Mouse (Mus musculus): Measurements from ENCODE around the gene Krtap1-4. TPM values are rescaled to one million over a fixed set of nuclear protein-coding genes. Genes with fewer than 3 reads are reported as not detected.
"Not testable (repeated sequence)": the region's sequence is repeated elsewhere in the genome, so short reads cannot be mapped to it uniquely, and the experiment has no call there.

Krtap1-4 gene
- not detected in 2 replicates for polyA plus RNA-seq (2012; rRNA removed)

DNA sequence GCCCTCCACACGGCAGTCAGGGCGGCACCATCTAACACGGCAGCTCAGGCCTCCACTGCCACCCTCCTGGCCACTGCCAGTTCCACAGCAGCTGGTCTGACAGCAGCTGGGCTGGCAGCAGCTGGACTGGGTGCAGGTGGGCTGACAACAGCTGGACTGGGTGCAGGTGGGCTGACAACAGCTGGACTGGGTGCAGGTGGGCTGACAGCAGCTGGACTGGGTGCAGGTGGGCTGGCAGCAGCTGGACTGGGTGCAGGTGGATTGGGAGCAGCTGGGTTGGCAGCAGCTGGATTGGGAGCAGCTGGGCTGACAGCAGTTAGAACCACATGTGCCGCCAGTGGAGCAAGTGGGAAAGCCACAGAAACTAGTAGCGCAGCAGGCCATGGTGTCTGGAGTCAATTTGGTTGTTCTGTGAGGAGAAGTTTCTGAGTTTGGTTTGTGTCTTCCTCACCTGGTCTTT is at the start of gene Krtap1-4:
TSS of gene Krtap1-4 (minus strand) at position 410 of the 460 bp plus-strand sequence.
- DNase-seq (ENCODE audit: low spot score) = no peak

DNA sequence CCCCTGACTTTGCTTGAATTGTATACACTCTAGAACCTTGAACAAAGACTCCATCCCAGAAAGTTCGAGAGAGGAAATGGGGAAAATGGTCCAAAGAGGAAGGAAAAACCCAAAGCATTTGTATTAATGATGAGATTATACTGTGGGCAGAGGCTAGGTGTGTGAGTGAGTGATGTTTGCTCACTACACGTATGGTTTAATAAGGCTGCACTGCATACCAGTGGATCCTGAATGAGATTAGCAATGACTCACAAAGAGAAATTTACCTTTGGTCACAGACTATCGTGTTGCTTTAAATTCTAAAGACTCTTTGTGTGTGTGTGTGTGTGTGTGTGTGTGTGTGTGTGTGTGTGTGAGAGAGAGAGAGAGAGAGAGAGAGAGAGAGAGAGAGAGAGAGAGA is 47.4 kb upstream of the Krtap1-4 start:
- no peak for DNase-seq (ENCODE audit: low spot score)

DNA sequence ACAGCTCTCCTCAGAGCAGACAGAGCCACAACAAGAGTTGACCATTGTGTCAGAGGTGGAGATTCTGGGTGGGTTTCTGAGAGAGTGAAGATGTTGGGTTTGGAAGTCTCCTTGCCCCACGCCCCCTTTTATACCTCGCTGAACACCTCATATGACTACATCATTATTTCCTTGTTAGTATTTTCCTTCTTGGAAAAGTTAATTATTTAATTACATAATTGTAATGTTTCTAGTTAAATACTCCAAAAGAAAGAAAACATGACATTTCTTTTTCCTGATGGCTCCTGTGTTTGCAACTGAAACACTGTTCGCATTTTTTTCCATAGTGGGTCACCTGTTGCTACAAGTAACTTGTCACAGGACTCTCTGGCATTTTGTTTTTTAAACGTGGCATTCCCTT is 44.7 kb upstream of the Krtap1-4 start, which contains the start of gene Krtap4-1:
TSS of gene Krtap4-1 (minus strand) at position 101 of the 400 bp plus-strand sequence.
- DNase-seq (ENCODE audit: low spot score) = no peak

GRCm38 (mm10) chr11:99620335-99620734 is 36.9 kb upstream of the Krtap1-4 start, which contains the start of gene Gm11562:
Gm11562 (minus strand) TSS chr11:99620435.
- no peak for DNase-seq (ENCODE audit: low spot score)

GRCm38 (mm10) chr11:99614796-99615363 is 31.4 kb upstream of the Krtap1-4 start, which contains the start of gene Krtap2-4:
Krtap2-4 (minus strand) TSS chr11:99614846.
- DNase-seq (ENCODE audit: low spot score) = no peak

- DNase-seq (ENCODE audit: low spot score) = not testable (repeated sequence)
These were observed 26.6 kb upstream of the Krtap1-4 start, which contains the start of gene Gm11937 for GRCm38 (mm10) chr11:99610089-99610488. Gm11937 (minus strand) TSS chr11:99610189.

- DNase-seq (ENCODE audit: low spot score) = no peak
These were observed 25.7 kb upstream of the Krtap1-4 start for GRCm38 (mm10) chr11:99609126-99609525.

DNA sequence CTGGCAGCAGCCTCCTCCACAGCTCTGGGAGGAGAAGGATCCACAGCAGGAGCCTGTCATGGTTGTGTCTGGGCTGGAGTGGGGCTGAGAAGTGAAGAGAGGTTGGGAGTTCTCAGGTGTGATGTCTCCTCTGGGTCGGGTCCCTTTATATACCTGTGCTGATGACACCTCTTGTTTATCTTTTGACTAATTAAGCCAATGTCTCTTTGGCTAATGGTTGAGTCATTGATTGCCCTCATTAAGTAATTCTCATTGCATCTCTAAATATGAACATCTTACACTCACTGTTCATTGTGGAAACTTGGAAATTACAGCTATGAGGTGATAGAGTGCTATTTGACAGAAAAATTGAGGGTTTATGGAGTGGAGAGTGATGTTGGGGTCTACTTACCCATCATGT is 19.8 kb upstream of the Krtap1-4 start, which contains the start of gene Gm11938:
TSS of gene Gm11938 (minus strand) at position 101 of the 400 bp plus-strand sequence.
- DNase-seq (ENCODE audit: low spot score) = not testable (repeated sequence)

- DNase-seq (ENCODE audit: low spot score) = not testable (repeated sequence)
These were observed 14.3 kb upstream of the Krtap1-4 start, which contains the start of gene Krtap9-3 for GRCm38 (mm10) chr11:99597742-99598141. Krtap9-3 (minus strand) TSS chr11:99598105.

DNA sequence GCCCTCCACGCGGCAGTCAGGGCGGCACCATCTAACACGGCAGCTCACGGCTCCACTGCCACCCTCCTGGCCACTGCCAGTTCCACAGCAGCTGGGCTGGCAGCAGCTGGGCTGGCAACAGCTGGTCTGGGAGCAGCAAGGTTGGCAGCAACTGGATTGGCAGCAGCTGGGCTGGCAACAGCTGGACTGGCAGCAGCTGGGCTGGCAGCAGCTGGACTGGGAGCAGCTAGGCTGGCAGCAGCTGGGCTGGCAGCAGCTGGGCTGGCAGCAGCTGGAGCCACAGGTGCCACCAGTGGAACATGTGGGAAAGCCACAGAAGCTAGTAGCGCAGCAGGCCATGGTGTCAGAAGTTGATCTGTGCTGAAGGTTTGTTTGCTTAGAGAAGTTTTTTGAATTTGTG is 7.5 kb upstream of the Krtap1-4 start, which contains the start of gene Krtap1-3:
TSS of gene Krtap1-3 (minus strand) at position 359 of the 400 bp plus-strand sequence.
- DNase-seq (ENCODE audit: low spot score) = no peak

- no peak for DNase-seq (ENCODE audit: low spot score)
These were observed 1.6 kb upstream of the Krtap1-4 start for GRCm38 (mm10) chr11:99585096-99585495.

DNA sequence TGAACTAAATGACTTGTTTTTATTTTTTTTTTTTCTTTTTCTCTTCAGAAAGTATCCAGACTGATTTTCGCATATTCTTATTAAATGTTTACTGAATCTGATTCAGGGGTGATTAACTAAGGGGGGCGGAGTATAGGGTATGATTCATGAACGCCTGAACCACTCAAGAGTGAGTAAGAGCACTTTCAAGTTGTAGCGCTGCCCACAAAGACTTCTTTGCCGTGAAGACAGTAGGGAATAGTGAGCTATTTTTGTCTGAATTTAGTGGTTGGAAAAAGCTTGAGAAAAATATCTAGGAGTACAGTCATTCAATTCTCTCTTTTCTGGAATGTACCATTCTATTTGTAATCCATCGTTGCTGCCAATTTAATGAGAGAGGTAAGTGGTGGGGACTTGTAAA is 1.9 kb downstream of the Krtap1-4 start:
- DNase-seq (ENCODE audit: low spot score) = no peak

DNA sequence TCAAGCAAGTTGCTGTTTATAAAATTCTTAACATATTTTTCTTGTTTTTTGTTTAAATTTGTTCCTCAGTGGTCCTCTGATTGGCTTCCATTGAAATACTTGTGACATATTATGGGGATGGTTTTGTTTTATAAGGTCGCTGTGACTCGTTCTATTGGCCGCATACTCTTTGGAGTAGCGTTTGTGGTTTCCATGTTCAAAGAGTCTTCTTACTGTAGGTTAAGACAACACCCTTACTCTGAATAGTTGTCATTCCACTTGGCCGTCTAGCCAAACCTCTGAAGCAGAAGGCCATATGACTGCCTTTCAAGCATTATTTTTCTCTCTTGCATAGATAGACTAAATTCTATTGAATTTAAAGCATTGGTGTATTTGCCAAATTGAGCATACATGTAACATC is 2.4 kb downstream of the Krtap1-4 start:
- DNase-seq (ENCODE audit: low spot score) = no peak

GRCm38 (mm10) chr11:99580636-99581035 is 2.8 kb downstream of the Krtap1-4 start, which contains the start of gene Krtap1-5:
Krtap1-5 (minus strand) TSS chr11:99581016.
- no peak for DNase-seq (ENCODE audit: low spot score)

- peak; percentile 54 for DNase-seq (ENCODE audit: low spot score)
These were observed 9.3 kb downstream of the Krtap1-4 start for GRCm38 (mm10) chr11:99574106-99574505.

- DNase-seq (ENCODE audit: low spot score) = no peak
These were observed 10.3 kb downstream of the Krtap1-4 start for GRCm38 (mm10) chr11:99573164-99573563.

DNA sequence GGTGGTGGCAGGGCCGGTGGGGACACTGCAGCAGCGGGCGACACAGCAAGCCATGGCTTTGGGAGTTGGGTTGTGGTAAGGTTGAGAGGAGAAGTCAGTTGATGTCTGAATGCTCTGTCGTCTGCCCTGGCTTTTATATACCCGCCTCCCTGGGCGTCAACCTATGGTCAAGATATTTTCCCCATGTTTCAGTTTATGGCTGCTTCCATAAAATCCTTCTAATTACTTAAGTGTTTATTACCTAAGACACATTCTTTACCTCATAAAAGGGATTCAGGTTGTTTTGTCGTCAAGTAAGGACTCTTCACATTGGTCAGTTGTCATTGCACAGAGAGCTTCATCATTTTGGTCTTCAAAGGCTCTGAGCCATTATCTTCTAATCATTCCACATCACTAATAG is 16.9 kb downstream of the Krtap1-4 start, which contains the start of gene Krtap3-1:
TSS of gene Krtap3-1 (minus strand) at position 101 of the 400 bp plus-strand sequence.
- DNase-seq (ENCODE audit: low spot score) = no peak

DNA sequence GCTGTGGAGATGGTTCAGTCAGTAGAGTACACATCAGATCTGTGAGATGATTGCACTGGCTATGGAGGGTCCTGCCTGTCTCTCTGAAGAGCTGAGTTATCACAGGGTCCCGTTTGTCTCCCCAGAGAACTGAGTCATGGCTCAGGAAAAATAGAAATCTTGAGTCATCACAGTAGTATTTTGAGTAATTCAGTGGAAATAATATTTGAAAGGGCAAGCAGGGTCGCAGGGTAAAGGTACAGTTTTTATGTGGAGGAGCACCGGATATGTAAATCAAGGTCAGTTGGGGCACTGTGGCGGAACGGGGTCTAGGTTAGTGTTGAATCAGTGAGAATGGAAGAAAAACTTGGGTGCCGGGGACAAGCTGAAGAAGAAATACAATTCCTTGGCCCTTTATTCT is 20.9 kb downstream of the Krtap1-4 start:
- DNase-seq (ENCODE audit: low spot score) = no peak

DNA sequence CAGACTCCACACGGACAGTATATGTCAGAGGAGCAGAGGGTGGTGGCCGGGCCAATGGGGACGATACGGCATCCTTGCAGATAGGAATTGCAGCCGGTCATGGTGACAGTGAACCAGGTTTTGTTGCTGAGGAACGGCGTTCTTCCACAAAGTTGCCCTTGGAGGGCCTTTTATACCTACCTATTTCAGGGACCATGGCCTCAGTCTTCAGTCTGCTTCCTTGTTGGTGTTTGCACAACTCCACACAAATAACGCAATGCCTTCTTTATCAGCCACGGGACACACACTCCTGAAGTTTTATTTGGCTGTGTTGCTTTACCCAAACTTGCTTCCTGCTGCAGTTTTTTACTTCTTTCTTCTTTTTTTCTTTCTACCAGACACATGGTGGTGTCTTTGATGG is 24.1 kb downstream of the Krtap1-4 start, which contains the start of gene Gm11939:
TSS of gene Gm11939 (minus strand) at position 101 of the 400 bp plus-strand sequence.
- DNase-seq (ENCODE audit: low spot score) = no peak

- no peak for DNase-seq (ENCODE audit: low spot score)
These were observed 25.3 kb downstream of the Krtap1-4 start for GRCm38 (mm10) chr11:99557976-99558745.

DNA sequence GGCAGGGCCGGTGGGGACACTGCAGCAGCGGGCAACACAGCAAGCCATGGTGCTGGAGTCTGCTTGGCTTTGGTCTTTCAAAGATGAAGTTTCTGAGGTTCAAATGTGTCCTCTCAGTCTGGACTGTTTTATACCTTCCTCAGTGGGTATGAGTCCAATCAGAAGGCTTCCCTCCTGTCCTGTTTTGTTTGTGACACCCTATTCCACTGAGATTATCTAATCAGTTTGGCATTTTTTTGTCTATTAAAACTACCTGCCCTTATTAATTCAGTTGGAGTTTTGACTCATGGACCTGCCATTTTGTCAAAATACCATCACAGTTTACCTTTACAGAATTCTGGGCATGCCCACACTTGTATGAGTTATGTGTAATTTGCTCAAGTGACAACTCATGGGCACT is 26.7 kb downstream of the Krtap1-4 start, which contains the start of gene Krtap3-2:
TSS of gene Krtap3-2 (minus strand) at position 101 of the 400 bp plus-strand sequence.
- DNase-seq (ENCODE audit: low spot score) = no peak

DNA sequence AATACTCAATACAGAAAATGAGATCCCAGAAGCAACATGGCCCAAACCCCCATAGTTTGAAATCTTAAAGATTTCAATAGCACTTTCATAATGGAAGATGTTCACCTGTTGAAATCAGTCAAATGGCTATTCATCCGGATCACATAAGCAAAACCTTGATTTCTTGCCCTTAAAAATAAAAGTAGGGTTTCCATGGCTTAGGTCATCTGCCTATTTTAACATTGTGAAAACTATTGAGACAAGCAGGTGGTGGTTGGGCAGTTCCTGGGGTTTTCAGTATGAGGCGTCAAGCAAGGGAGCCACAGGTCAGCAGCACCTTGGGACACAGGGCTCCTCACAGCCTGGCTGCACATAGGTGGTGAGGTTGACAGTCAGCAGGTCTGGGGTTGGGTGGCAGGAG is 27.3 kb downstream of the Krtap1-4 start:
- no peak for DNase-seq (ENCODE audit: low spot score)
